Mouse (Mus musculus) stomach, postnatal 0 days (tissue): ENCODE measurements around the gene Ralbp1. TPM values are rescaled to one million over a fixed set of nuclear protein-coding genes. Genes with fewer than 3 reads are reported as not detected.
A peak's percentile ranks its signal among the peaks of the same experiment; 100 is the strongest.

Experiments used
- ATAC-seq: fragments of 200-750 bp; cut with Nextera tagmentation; 2 replicates; pipeline ENCODE4 v1.8.0; 2017; ENCODE audit not compliant: low FRiP score, low TSS enrichment
- DNase-seq: peaks from one replicate; pipeline ENCODE4 v3.0.0-alpha.2; 2016; ENCODE audit warnings: low spot score
- H3K27ac ChIP-seq: fragments of 300-500 bp; sonication (generic); replicated peaks from 2 replicates; pipeline ENCODE4 v1.5.1; 2014; ENCODE audit warnings: mild to moderate bottlenecking, control low read depth
- H3K27me3 ChIP-seq: fragments of 300-500 bp; sonication (generic); 2 replicates; pipeline ENCODE4 v1.6.1; 2014; ENCODE audit warnings: low read length; ENCODE audit not compliant: control insufficient read depth, insufficient read depth
- H3K36me3 ChIP-seq: fragments of 300-500 bp; sonication (generic); 2 replicates; pipeline ENCODE4 v1.6.1; 2014; ENCODE audit warnings: low read length, mixed read lengths; ENCODE audit not compliant: control insufficient read depth, insufficient read depth
- H3K4me1 ChIP-seq: fragments of 300-500 bp; sonication (generic); replicated peaks from 2 replicates; pipeline ENCODE4 v1.6.1; 2014; ENCODE audit warnings: antibody characterized with exemption; ENCODE audit not compliant: control insufficient read depth, insufficient read depth
- H3K4me2 ChIP-seq: fragments of 300-500 bp; sonication (generic); replicated peaks from 2 replicates; pipeline ENCODE4 v1.6.1; 2014; ENCODE audit warnings: low read depth, mild to moderate bottlenecking, control low read depth, moderate library complexity
- H3K4me3 ChIP-seq: fragments of 300-500 bp; sonication (generic); 2 replicates; pipeline ENCODE4 v1.5.1; 2014; ENCODE audit warnings: low read depth, low read length, control low read depth
- H3K9ac ChIP-seq: fragments of 300-500 bp; sonication (generic); 2 replicates; pipeline ENCODE4 v1.6.1; 2014; ENCODE audit warnings: mild to moderate bottlenecking, low read length, control low read depth, mixed read lengths
- H3K9me3 ChIP-seq: fragments of 300-500 bp; sonication (generic); 2 replicates; pipeline ENCODE4 v1.6.1; 2016; ENCODE audit warnings: low read length; ENCODE audit not compliant: control insufficient read depth
- CTCF ChIP-seq: IDR thresholded peaks from 2 replicates; pipeline ENCODE4 v1.5.1; 2016; ENCODE audit warnings: antibody characterized with exemption, low read depth, mild to moderate bottlenecking, moderate library complexity
- EP300 ChIP-seq: optimal IDR thresholded peaks from 2 replicates; pipeline ENCODE3; 2016; ENCODE audit warnings: antibody characterized with exemption
- WGBS: fragments of 180-500 bp; shearing (Covaris S2); extraction: QIAGEN DNeasy Blood & Tissue Kit; methylation state at CpG from one replicate; pipeline ENCODE4 v1.1.7; 2014; 5-methylcytosine and 5-hydroxymethylcytosine counted together
- polyA plus RNA-seq: library from polyadenylated mRNA; unstranded; fragments of >200 nt; fragmentation: Nextera tagmentation; extraction: Ambion mirVana; gene quantifications from 2 replicates; pipeline ENCODE4 v1.2.1, GENCODE M21; 2015

Gene Ralbp1
- polyA plus RNA-seq, 1 experiment from 2014 or later: 114 TPM

DNA sequence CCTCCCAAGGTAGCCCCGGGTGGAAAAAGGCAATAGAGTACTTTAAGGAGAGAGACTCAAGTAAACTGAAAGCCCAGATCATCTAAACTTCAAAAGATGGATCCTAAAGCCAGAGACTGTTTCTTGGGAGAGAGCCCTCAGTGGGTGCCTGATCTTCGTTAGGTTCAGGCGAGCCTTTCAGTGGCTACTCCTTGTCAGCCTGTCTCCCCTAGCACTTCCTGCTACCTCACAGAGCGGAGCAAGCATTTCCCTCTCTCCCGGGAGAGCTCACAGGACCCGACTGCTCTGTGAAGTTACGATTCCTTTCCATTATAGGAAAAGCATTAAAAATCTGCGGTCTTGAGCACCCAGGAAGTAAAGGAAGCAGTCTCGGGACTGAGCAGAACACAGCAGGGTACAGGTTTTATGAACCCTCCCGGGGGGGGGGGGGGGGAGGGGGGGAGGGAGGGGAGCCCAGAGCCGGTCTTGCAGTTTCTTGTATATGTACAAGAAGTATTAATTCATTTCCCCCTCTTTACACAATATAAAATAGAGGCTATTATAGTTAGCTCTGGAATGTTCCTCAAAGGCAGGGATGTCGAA is 20.8 kb upstream of the Ralbp1 start:
- 15% methylated on average over 12 of the region's 12 CpGs for WGBS
- Histone ChIP-seq H3K4me2 (peak overlapping the region; percentile 36), H3K36me3 (no peaks in the 10 kb centered on the region; the same call in 1 of the 2 replicates), H3K9me3 (no peaks in the 10 kb centered on the region), H3K4me1 (0 out of 2 replicates have a peak, but pooled peaks cover 2% of the 10 kb centered on the region), H3K27me3 (no peaks in the 10 kb centered on the region), H3K27ac (peak overlapping the region; percentile 86), H3K4me3 (no peak overlapping the region), H3K9ac (peak overlapping the region; percentile 38)
- ATAC-seq (peak; percentile 59), DNase-seq (peak; percentile 28)
- no peak for TF ChIP-seq CTCF
- TF ChIP-seq EP300: no peak

DNA sequence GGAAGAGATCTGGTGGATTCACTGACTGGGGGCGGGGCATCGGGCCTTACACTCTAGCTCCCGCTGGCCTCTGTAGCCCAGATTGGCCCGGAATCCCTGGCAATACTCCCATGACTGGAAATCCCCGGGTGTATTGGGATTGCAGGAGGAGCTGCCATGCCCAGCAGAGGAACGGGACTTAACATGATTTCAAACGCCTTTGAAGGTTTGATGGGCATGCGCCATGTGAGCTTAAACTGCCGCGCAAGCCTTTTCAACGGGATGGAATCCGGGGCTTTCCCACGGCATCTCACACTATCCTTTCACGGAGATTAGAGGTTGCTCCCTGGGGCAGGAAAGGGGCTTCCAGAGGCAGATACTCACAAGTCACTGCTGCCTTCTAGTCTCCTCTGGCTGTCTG is 19.6 kb upstream of the Ralbp1 start:
- 75% methylated on average over 14 of the region's 14 CpGs for WGBS
- TF ChIP-seq EP300 (no peak), CTCF (no peak)
- no peaks in the 10 kb centered on the region; the same call in 1 of the 2 replicates for H3K36me3 ChIP-seq

DNA sequence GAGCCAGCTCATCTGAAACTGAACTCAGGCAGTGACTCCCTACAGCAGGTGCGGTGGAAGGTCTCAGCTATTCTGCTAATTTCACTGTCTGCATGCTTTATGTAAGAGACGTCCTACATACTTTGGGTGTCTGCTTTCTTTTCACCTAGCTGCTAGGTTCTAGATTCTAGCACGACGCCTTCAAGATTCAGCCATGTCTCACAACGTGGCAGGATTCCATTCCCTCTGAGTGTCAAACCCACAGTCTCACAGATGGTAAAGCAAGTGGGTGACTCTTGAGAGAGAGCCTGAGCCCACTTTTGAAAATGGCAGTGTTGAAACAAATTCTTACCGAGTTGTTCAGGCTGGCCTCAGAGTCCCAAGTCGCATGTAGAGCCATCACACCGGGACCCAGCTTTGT is 18.2 kb upstream of the Ralbp1 start:
- DNase-seq (no peak), ATAC-seq (no peak)
- Histone ChIP-seq H3K9ac (no peak overlapping the region), H3K4me3 (no peak overlapping the region), H3K9me3 (no peaks in the 10 kb centered on the region), H3K4me2 (no peak overlapping the region), H3K4me1 (0 out of 2 replicates have a peak, but pooled peaks cover 2% of the 10 kb centered on the region), H3K27me3 (no peaks in the 10 kb centered on the region), H3K36me3 (no peaks in the 10 kb centered on the region), H3K27ac (no peak overlapping the region)
- TF ChIP-seq CTCF: no peak
- TF ChIP-seq EP300: no peak
- 94% methylated on average over 8 of the region's 8 CpGs for WGBS

More for the DNA sequence above, 19.6 kb upstream of the Ralbp1 start:
- H3K27me3 ChIP-seq: no peaks in the 10 kb centered on the region
- H3K4me1 ChIP-seq: 0 out of 2 replicates have a peak, but pooled peaks cover 2% of the 10 kb centered on the region
- ATAC-seq (no peak), DNase-seq (no peak)
- no peak overlapping the region for H3K9ac ChIP-seq
- no peak overlapping the region for H3K4me2 ChIP-seq
- H3K9me3 ChIP-seq: no peaks in the 10 kb centered on the region
- H3K4me3 ChIP-seq: no peak overlapping the region
- peak overlapping the region; percentile 86 for H3K27ac ChIP-seq

DNA sequence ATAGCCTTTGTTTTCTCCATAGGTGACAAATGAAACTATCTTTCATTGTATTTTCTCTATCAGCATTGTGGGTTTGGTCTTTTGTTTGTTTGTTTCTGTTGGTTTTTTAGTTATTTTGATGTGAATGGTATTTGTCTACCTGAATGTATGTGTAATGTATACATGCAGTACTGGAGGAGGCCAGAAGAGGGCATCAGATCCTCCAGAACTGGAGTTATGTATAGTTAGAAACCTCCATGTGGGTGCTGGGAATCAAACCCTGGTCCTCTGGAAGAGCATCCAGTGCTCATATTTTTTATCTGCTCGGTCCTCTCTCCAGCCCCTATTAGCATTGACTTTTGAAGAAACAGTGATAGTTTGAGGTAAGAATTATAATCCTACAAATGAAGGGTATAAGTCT is 17.4 kb upstream of the Ralbp1 start:
- 0 out of 2 replicates have a peak, but pooled peaks cover 2% of the 10 kb centered on the region for H3K4me1 ChIP-seq
- WGBS: 97% methylated on average over 1 of the region's 1 CpGs
- no peak overlapping the region for H3K4me3 ChIP-seq
- ATAC-seq (no peak), DNase-seq (no peak)
- no peaks in the 10 kb centered on the region for H3K36me3 ChIP-seq
- no peak overlapping the region for H3K9ac ChIP-seq
- TF ChIP-seq EP300: no peak
- TF ChIP-seq CTCF: peak; percentile 45
- H3K27ac ChIP-seq: no peak overlapping the region
- H3K9me3 ChIP-seq: no peaks in the 10 kb centered on the region
- no peak overlapping the region for H3K4me2 ChIP-seq
- H3K27me3 ChIP-seq: no peaks in the 10 kb centered on the region

DNA sequence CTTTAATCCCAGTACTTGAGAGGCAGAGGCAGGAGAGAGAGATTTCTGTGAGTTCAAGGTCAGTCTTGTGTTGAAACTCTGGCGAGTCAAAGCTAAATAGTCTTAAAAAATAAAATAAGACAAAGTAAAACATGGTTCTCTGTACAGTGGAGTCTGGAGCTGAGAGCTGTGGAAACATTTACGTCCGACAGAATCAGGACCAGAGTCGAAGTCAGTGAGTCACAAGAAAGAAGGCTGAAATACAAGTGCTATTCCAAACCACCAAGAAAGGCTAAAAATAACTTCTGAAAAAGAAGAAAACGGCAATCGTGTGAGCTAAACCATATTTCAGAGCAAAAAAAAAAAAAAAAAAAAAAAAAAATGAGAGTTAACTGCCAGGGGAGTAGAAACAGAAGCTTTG is 16.7 kb upstream of the Ralbp1 start:
- no peak for ATAC-seq
- Histone ChIP-seq H3K27ac (no peak overlapping the region), H3K9ac (no peak overlapping the region), H3K4me3 (no peak overlapping the region), H3K4me2 (no peak overlapping the region), H3K9me3 (no peaks in the 10 kb centered on the region), H3K36me3 (no peaks in the 10 kb centered on the region), H3K4me1 (0 out of 2 replicates have a peak, but pooled peaks cover 2% of the 10 kb centered on the region), H3K27me3 (no peaks in the 10 kb centered on the region)
- DNase-seq: no peak
- TF ChIP-seq CTCF (no peak), EP300 (no peak)
- WGBS: 49% methylated on average over 6 of the region's 6 CpGs

DNA sequence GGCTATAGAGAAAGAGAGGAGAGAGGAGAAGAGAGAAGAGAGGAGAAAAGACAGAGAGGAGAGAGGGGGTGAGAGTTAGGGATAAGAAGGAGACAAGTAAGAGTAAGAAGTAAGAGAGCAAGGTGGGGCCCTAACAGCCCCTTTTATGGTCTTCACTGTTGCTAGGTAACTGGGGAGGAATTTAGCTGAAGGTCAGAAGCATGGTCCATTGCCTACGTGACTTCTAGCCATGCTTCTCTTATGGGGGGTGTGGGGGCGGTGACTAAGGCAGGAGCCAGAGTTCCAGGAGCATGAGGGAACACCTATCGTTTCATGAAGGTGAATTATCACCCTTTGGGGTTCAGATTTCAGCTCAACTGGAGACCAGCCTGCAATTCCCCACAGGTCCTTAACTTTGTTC is 10.4 kb upstream of the Ralbp1 start:
- no peaks in the 10 kb centered on the region for H3K36me3 ChIP-seq
- no peak overlapping the region for H3K9ac ChIP-seq
- H3K27ac ChIP-seq: no peak overlapping the region
- 65% methylated on average over 3 of the region's 3 CpGs for WGBS
- ATAC-seq (no peak), DNase-seq (no peak)
- H3K4me2 ChIP-seq: no peak overlapping the region
- no peak for TF ChIP-seq EP300
- TF ChIP-seq CTCF: no peak
- no peaks in the 10 kb centered on the region for H3K4me1 ChIP-seq
- H3K9me3 ChIP-seq: no peaks in the 10 kb centered on the region
- H3K4me3 ChIP-seq: no peak overlapping the region
- H3K27me3 ChIP-seq: no peaks in the 10 kb centered on the region
